Mouse (Mus musculus): ENCODE data around the gene Rhod.

Rhod gene

DNA sequence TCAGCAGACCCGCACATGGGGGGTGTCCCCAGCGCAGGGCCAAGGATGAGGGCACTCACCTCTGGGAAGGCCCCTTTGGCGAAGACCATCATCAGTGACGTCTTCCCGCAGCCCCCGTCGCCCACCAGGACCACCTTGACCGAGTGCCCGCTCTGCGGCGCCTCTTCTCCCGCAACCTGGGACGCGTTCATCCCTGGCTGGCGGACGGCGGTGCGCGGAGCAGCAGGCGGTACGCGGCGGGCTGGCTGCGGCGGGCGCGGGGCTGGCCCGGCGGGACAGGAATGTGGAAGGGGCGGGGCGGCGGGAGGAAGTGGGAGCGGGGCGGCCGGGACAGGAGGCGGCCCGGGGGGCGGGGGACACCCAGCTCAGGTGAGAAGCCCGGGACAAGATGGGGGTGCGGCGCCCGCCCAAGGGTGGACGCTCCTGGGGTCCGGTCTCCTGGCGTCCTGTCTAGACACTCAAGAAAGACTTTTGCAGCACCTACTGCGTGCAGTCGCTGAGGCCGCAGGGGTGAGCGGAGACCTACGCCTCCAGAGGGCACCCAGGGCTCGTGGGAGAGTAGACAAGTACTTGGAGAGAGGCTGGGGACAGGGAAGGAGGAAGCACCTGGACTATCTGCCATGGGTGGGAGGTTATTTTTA lies at the start of gene Rhod:
Gene Rhod (minus strand): TSS at position 272 of the 641 bp plus-strand sequence.
- TF ChIP-seq GATA4 (IDR thresholded peaks at IDR 0.05; ENCODE audit: insufficient replicate concordance, low read length), result no peak

DNA sequence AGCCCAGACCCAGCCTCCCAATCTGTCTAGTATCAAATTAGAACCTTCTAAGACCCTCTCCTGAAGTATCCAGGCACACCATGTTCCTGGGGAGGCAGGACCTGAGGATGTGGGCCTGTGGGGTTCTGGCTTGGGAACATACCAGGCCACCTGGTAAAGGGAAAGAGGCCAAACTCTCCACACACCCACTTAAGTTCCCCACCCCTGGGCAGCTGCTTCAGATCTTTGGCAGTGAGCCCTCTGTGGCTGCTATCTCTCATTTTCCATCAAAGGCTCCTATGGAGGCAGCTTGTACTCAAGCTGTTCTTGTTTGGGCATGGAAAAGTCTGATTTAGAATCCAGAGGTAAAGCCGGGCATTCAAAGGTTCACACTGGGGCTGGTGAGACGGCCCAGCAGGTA lies 48.6 kb upstream of the Rhod start:
- no peak for TF ChIP-seq GATA4 (IDR thresholded peaks at IDR 0.05; ENCODE audit: insufficient replicate concordance, low read length)

GRCm38 (mm10) chr19:4485006-4485405 lies 45.8 kb upstream of the Rhod start:
- TF ChIP-seq GATA4 (IDR thresholded peaks at IDR 0.05; ENCODE audit: insufficient replicate concordance, low read length), result no peak

GRCm38 (mm10) chr19:4482111-4482859 lies 43.1 kb upstream of the Rhod start:
- no peak for TF ChIP-seq GATA4 (IDR thresholded peaks at IDR 0.05; ENCODE audit: insufficient replicate concordance, low read length)

DNA sequence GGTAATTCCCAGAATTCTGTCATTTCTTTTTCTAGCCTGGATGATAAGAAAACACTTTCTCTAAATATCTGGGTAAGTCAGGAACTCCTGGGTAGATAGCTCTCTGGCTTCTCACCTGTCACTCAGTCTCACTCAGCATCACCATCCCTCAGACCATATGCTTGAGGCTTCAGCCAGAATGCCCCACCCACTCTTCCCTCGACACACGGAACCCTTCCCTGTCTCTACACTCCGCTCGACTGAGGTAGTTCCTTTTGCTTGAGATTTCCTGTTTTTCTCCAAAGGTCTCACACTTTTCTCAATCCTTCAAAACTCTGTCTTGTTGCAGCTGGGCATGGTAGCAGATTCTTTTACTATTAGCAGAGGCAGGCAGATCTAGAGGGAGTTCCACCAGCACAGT lies 42.1 kb upstream of the Rhod start:
- no peak for TF ChIP-seq GATA4 (IDR thresholded peaks at IDR 0.05; ENCODE audit: insufficient replicate concordance, low read length)

DNA sequence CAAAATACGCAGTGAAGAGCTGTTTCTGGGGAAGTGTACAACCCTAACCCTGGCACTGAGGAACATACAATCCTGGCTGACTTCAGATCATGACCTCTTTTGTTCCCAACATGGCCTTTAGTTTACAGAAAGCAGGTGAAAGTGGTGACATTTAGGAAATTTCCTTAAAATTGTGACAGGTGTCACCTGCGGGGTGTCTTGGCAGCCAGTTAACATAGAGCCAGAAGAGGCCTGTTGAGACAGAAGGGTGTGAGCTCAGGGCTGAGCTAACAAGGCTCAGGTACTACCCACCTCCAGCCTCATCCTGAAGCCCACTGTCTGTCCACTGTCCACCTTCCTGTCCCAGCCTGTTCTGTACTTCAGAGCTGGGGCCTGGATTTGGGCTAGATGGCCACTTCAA lies 40.8 kb upstream of the Rhod start:
- no peak for TF ChIP-seq GATA4 (IDR thresholded peaks at IDR 0.05; ENCODE audit: insufficient replicate concordance, low read length)

DNA sequence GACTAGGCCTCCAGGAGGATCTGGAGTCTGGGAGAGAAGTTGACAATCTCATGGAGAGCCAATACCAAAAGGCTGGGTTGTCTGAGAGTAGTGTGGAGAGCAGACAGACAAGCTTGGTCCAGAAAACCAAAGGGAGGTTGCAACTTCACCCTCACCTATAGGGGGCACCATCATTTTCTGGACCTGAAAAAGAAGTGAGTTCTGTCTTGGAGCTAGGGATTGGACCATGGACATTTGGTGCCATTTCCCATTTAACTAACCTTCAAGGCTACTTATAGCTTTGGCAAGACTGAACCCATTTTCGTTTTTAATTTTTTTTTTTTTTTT lies 38.9 kb upstream of the Rhod start:
- TF ChIP-seq GATA4 (IDR thresholded peaks at IDR 0.05; ENCODE audit: insufficient replicate concordance, low read length), result no peak

- TF ChIP-seq GATA4 (IDR thresholded peaks at IDR 0.05; ENCODE audit: insufficient replicate concordance, low read length), result no peak
These were observed 38.3 kb upstream of the Rhod start, which contains the start of gene Syt12 for GRCm38 (mm10) chr19:4477345-4478189. TSS of gene Syt12 (minus strand) at chr19:4477447.

DNA sequence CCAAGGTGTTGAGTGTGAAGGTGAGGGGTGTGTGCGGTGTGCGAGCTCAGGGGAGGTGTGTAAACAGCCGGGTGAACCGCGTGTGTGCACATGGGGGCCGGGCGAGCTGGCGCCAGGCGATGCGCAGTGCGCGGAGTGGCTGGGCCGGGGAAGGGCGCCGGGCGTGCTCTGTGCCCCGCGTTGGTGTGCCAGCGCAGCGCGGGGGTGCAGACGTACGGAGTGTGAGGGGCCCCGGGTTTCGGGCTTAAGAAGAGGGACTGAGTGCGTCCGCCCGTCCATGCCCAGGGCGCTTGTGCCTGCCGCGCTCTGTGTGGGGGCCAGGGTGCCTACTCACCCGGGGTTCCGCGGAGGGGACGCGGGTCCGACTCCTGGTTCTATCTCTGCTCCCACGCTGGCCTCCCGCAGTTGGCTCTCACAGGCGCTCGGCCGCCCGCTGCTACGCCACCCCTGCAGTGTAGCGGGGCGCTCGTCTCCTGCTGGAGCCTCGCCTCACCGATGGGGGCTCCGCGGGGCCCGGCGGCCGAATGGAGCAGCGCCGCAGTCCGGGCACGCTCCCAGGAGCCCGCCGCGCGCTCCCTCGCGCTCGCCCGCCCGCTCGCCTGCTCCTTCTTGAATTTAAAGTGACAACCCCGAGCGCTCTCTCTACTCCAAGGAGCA lies 37.5 kb upstream of the Rhod start:
- no peak for TF ChIP-seq GATA4 (IDR thresholded peaks at IDR 0.05; ENCODE audit: insufficient replicate concordance, low read length)

- no peak for TF ChIP-seq GATA4 (IDR thresholded peaks at IDR 0.05; ENCODE audit: insufficient replicate concordance, low read length)
These were observed 36.1 kb upstream of the Rhod start for GRCm38 (mm10) chr19:4475224-4475925.

DNA sequence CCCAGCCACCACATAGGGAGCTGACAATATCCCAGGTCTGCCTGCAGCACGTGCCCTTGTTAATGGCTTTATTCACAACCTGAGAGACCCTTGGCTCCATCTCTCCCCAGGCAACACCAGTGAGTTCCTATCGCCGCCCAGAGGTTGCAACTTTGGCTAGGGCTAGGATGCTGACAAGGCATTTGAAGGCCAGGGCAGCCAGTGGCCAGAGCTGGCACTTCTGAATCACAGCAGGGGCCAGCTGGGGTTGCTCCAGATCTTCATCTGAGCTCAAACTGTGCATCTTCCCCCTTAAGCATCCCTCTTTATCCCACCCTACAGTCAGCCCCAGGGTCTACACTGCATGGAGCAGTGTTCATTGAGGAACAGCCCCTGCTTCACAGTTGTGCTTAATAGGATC lies 35.5 kb upstream of the Rhod start:
- TF ChIP-seq GATA4 (IDR thresholded peaks at IDR 0.05; ENCODE audit: insufficient replicate concordance, low read length), result no peak

GRCm38 (mm10) chr19:4473549-4473948 lies 34.3 kb upstream of the Rhod start:
- no peak for TF ChIP-seq GATA4 (IDR thresholded peaks at IDR 0.05; ENCODE audit: insufficient replicate concordance, low read length)

GRCm38 (mm10) chr19:4468363-4468762 lies 29.1 kb upstream of the Rhod start:
- no peak for TF ChIP-seq GATA4 (IDR thresholded peaks at IDR 0.05; ENCODE audit: insufficient replicate concordance, low read length)

GRCm38 (mm10) chr19:4464666-4465065 lies 25.4 kb upstream of the Rhod start:
- no peak for TF ChIP-seq GATA4 (IDR thresholded peaks at IDR 0.05; ENCODE audit: insufficient replicate concordance, low read length)

GRCm38 (mm10) chr19:4461981-4462380 lies 22.7 kb upstream of the Rhod start:
- no peak for TF ChIP-seq GATA4 (IDR thresholded peaks at IDR 0.05; ENCODE audit: insufficient replicate concordance, low read length)
